Mouse (Mus musculus) layer of hippocampus, postnatal 10 days (tissue): ENCODE measurements around the gene Mib2. TPM values are rescaled to one million over a fixed set of nuclear protein-coding genes. Genes with fewer than 3 reads are reported as not detected.
"Not testable (repeated sequence)": the region's sequence is repeated elsewhere in the genome, so short reads cannot be mapped to it uniquely, and the experiment has no call there.

Source experiments
- DNase-seq, 2 experiments: peaks; one replicate each; pipeline ENCODE4 v3.0.0; 2021; ENCODE audit warnings: low spot score in 2 of 2
- total RNA-seq, 2 experiments: library from RNA; stranded (reverse); gene quantifications; 2 replicates each; pipeline ENCODE4 v1.2.3; 2021

The Mib2 gene
- total RNA-seq, 2 experiments from 2014 or later = 89.1 to 96.6 TPM

DNA sequence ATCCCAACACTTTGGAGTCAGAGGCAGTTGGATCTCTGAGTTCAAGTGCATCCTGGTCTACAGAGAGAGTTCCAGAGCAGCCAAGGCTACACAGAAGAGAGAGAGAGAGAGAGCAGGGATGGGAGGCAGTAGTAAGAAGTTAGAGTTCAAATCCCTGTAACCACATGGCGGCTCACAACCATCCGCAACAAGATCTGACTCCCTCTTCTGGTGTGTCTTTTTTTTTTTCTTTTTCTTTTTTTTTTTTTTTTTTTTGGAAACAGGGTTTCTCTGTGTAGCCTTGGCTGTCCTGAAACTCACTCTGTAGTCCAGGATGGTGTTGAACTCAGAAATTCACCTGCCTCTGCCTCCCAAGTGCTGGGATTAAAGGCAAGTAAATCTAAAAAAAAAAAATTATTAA lies 3.1 kb upstream of the Mib2 start:
- no peak for DNase-seq

DNA sequence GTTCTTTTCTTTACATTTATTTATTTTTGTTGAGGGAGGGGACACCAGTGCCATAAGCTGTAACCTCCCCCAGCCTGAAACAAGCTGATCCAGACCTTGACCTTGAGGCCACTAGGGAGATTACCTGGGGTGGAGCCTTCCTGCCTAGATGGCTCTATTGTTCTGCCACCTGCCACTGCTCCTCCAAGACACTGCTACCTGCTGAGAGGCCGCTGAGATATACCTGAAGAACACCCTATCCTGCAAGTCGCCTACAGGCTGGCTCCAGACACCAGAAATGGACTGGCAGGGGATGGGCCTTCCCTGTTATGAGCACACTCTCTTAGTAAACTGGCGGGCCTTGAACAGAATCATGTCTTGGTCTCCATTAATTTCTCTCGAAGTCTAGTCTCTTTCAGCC lies 1.2 kb upstream of the Mib2 start:
- DNase-seq = not testable (repeated sequence)

DNA sequence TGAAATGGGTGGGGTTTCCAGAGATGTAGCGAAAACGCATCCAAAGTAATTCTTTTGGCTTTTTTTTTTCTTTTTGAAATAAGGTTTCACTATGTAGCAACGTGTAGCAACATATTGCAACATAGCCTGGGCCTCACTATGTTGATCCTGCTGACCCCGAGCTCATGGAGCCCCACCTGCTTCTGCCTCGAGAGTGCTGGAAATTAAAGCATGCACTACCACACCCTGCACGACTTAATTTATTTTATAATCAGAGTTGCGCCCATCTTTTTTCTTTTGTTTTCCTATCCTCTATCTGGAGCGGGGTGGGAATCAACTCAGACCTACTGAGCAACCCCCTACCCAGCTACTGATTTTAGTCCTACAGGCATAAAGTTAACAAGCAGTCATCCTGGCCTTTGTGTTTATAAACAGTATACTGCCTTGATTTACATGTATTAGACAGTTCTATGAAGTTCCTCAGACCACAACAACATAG lies 639 bp upstream of the Mib2 start:
- DNase-seq = no peak

DNA sequence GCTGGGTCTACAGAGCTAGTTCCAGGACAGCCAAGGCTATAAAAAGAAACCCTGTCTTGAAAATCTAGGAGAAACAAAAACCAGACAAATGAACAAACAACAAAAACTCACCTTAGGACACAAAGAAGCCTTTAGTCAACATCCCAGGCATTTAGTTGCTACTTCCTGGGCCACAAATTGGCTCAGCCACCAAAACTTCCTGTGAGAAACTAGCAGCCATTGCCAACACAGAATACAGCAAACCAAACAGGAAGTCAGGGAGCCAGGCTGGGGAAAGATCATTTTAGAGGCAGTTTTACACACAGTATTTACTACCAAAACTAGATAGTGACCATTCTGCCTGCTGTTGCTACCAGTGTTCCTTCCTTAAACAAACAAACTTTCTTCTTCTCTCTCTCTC lies 2.1 kb downstream of the Mib2 start:
- no peak for DNase-seq

DNA sequence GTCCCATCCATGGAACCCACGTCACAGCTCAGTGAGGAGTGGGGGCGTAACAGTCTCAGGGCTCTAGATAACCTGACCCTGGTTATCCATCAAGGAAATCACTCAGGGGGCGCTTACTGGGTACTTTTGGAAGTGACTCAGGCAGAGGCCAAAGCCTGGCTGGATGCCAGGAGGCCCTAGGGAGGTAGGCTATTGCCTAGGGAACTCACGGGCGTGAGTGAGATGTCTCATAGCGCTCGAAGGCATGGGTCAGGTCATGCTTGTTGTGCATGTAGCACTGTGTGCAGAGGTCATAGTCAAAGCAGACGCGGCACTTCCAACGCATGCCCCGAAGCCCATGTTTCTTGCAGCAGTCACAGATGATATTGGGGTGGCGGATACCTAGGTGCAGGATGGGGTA lies 8.4 kb downstream of the Mib2 start:
- DNase-seq = no peak

DNA sequence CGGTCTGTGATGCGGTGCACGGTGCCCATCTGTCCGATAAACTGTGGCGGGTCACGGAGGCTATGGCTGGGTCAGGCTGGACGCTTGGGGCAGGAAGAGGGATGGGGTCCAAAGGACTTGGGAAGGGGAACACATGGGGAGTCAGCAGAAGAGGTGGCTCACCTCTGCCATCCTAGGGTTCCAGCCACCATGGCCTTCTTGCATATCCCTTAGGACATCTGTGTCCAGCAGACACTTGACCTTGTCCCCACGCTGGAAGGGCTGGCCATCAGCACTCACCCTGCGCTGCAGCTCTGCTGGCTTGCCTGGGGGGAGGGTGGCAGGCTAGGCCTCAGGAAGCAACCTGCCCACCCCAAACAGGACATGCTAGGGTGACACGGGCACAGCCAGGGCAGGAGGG lies 10.0 kb downstream of the Mib2 start:
- DNase-seq = no peak

DNA sequence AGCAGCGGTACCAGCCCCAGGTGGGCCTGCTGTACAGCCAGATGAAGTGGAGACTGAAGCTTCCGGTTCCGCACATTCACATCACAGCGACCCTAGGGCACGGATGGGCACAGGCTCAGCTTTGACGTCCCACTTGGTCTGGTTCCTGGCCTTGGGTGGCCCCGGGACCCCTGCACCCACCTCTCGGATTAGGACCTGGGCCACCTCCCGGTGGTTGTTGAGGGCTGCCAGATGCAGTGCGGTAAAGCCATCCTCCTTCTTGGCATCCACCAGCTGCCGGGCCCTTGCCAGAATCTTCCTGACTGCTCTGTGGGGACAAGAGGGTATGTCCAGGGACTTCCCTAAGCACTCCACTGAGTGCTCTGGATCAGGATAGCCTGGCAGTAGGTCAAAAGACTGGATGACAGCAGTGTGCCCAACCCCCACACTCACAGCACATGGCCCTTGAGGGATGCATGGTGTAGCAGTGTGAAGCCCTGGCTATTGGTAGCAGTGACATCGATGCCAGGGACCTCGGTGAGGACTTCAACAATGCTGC lies 12.7 kb downstream of the Mib2 start:
- DNase-seq = no peak

DNA sequence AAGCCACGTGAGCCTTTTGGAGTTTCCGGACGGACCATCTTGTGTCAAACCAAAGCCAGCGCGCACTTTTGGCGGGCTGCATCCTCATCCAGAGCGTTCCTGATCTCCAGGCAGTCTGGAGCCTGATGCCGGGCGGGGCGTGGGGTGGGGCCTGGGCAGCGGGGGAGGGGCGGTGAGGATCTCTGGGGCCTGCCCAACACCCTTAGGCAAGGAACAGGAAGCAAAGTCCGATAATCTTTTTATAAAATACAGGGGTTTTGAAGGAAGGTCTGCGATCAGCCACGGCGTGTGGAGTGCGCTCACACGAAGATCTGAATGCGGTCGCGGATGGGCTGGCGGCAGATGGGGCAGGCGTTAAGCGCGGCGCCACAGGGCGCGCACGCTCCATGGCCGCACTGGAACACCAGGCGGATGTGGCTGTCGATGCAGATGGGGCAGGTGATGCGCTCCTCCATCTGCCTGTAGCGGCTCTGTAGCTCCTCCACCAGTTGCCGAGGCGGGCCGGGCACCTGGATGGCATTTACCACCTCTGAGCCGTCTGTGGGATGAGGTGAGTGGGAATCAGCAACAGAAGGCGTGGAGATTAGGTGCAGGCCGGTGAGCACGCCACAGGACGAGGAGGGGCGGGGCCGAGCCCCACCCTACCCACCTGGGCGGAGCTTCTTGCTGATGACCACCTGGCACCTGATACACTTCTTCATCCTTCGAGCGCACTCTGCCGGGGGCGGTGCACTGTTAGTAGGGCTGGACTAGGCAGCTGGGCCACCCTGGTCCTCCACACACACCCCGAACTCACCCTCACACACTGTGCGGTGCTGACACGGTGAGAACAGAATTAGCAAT lies 14.3 kb downstream of the Mib2 start:
- peak; percentile 20 to 45 for DNase-seq

DNA sequence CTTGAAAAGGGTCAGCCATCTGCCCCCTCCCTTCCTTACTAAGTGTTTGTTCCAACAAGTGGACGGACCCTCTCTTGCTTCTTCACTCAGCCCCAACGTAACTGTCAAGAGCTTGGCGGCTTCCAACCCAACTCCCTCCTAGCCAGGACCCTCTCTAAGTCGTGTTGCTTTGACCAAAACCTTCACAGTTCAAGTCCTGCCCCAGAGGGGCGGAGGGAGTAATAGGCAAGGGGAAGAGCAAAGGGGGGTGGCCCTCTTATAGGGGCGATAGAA lies 14.9 kb downstream of the Mib2 start:
- DNase-seq = peak in 1 of 2 experiments; percentile 22

DNA sequence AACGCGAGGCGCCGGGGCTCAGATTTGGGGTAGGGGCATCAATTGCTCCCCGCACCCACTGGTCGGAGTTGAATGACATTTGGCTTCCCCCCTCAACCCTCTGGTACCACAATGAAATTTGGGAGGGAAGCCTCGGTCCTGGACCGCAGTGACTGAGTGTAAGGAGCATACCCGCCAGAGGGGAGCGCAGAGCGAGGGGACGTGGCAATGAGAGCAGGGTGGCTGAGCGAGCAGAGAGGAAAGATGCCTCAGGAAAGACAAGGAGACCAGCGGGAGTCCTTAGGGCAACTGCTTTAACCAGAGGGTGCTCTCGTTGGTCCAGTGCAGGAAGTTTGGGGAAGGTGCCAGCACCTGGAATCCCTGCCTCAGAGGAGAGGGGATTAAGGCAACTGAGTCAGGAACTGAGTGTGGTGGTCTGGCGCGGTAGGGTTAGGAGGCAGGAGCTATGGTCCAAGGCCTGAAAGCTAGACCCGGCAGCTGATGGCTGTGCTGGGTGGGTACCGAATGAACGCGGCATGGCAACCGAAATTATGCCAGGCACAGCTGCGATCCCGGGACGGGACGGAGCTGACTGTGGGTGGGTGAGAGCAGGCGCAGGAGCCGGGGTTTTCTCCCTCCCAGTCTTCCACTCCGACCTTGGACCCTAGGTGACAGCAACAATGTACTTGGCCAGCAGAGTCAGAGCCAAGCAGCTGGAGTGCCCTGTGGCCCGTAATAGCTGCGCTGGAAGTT lies 15.4 kb downstream of the Mib2 start:
- peak; percentile 46 to 49 for DNase-seq

DNA sequence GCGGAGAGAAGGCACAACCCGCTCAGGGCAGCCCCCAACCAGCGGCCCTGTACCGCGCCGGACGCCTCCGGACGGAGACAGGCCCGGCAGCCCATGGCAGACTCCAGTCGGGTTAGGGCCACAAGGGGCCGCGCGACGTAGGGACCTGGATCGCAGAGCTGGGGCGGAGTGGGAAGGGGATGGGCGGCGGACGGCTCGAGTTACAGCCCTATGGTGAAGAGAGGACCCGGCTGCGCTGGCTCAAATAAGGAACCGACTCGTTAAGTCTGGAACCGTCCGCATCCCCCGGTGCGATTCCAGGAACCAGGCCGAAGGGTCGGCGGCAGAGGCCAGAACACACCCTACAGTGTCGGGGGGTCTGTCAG lies 15.9 kb downstream of the Mib2 start, which contains the start of gene Mmp23:
Gene Mmp23 (minus strand): TSS at position 299 of the 365 bp plus-strand sequence.
- DNase-seq = peak in 1 of 2 experiments; percentile 45

DNA sequence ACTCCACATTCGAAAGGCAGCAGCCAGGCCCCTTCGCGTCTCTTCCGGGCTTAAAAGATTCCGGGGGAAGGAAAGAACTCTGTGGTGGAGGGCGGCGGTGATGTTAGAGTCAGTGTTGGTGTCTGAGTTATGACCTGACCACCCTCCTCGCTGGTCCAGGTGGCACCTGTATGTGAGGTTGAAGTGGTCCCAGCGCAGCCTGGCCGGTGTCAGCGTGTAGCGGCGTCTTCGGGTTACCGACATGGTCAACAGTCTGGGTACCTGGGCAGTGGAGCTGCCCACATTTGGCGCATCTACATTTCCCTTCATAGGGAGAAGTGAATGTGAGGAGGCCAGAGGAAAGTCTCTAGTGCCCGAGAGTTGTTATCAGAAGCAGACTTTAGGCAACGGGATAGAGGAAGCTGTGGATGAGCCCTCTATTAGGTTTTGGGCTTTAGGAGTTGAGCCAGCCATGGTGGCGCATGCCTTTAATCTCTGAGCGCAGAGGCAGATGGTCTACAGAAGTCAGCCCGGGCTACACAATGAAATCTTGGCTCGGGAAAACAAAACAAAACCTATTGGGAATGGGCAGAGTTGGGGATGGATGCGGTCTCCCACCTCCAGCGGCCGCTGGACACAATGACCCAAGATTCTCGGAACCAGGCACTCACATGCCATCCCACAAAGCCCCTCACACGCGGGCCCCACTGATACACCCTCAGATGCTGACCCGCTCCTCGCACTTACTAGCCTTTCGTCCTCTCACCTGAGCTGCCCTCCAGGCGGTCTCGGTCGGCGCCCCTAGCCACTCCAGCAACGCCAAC lies 16.5 kb downstream of the Mib2 start:
- no peak for DNase-seq

DNA sequence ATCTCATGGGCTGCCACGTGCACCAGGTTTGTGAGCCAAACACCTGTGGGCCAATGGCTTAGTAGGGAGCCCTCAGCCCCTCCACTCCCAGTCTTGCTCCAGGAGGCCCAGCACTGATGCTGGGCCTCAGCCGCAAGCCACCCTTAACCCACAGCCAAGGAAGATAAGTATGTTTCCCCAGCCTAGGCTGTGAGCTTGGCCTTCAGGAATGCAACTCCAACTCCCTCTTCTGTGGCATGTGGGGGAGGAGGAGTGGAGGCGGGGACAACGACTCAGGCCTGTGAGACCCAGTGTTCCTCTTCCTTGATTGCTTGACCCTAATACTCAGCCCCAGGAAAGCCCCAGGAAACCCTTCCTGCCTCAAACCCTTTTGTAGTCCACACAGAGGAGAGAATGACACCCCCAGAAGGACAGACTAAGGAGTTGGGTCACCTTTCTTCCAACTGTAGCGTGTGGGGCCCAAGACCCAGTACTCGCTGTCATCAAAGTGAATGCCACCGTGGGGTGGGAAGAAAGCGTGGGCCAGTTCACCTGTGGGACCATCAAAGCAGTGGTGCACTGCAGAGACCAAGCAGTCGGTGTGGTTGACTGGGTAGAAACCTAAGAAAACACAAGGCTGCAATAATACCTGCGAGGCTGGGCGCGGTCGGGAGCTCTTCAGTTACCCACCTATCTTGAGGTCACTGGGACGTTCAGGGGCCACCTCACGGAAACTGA lies 17.3 kb downstream of the Mib2 start:
- no peak for DNase-seq

DNA sequence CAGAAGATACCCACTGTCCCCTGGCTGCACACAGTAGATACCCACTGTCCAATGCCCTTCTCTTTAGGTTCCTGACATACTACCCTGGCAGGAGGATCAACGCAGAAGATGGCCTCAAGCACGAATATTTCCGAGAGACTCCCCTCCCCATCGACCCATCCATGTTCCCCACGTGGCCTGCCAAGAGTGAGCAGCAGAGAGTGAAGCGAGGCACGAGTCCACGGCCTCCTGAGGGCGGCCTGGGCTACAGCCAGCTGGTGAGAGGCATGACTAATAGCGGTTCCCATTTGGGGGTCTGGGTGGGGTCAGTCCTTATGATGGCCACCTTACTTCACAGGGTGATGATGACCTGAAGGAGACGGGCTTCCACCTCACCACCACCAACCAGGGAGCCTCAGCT lies 19.6 kb downstream of the Mib2 start:
- no peak for DNase-seq

DNA sequence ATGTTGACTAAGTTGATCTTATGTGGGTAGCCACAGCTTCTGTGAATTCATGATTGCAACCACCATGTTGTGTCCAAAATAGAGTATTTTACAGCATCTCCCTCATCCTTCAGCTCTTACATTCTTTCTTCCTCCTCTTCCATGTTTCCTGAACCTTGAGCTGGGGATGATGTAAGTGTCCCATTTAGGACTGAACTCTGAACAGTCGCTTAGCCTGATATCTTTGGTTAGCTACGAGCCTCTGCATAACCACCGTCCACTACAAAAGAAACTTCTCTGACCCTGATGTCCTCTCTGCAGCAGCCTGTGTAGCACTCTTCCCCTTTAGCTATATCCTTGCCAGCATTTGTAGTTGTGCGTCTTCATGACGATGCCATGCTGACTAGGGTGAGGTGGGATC lies 23.3 kb downstream of the Mib2 start:
- DNase-seq = no peak

DNA sequence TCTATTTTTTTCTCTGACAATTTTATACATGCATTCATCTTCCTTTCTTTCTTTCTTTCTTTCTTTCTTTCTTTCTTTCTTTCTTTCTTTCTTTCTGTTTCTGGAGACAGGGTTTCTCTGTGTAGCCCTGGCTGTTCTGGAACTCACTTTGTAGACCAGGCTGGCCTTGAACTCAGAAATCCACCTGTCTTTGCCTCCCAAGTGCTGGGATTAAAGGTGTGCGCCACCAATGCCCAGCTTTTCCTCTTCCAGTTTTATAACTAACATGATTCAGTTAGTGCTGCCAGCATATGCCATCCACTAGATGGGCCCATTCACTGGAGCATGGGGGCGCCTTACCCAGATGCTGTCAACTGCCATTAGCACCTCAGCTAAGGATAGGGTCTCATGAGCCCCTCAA lies 23.7 kb downstream of the Mib2 start, which contains the start of gene Gm10563:
Gene Gm10563 (minus strand): TSS at position 101 of the 400 bp plus-strand sequence.
- not testable (repeated sequence) for DNase-seq

DNA sequence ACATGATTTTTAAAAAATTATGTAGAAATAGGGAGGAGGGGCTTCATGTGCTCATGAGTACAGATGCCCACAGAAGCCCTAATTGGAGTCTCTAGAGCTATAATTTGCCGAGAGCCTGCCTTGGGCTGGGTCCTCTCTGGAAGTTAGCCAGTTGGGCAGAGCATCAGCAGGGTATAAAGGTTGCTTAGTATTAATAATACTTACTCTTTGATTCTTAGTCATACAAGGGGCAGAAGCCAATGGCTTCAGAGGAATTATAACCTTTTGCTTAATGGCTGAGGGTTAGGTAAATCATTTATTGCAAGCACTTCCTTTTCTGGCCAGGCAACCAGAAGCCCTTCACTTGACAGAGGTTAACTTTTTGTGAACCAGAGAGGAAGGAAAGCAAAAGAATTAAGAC lies 25.5 kb downstream of the Mib2 start:
- no peak for DNase-seq

DNA sequence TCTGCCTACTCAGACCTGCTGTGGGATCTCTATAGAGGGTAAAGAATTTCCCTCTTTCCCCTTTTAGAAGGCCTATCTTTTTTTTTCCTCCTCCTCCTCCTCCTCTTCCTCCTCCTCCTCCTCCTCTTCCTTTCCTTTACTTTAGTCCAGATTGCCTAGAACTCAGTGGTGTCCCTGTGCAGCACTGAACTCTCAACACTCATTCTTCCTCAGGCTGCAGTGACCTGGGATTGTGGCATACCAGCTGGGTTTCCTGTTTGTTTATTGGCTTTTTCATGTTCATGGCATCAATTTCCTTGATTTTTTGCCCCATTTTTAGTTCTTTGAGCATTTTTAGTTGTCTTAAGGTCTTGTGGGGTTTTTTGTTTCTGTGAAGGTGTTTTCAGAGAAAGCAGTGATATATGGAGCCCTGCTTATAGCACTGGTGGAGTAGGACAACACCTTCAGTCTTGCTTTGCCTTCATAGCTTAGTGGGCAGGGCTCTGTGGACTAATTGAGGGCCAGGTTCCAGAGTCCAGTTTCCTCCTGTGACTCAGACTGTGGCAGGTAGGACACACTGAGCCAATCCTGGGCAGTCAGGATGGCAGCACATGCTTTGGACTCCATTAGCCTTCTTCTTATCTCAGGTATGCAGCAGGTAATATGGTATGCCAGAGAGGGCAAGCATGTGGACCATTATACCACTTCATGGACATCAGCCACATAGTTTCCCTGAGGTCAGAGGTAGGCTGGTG lies 33.1 kb downstream of the Mib2 start:
- DNase-seq = no peak

DNA sequence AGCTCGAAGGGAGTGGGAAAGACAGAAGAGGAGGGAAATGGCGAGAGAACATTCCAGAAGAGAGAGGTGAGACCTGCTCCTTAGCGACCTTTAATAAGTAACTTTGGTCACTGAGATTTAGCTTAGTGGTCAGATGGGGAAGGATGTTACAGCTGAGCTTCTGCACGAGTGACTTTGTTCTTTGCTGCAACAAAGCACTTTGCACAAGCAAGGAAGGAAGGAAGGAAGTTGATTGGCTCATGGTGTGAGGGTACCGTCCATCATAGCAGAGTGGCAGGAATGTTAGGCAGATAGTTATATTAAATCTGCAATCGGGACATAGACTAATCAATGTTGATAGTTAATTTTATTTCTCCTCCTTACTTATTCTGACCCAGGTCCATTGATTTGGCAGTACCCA lies 38.7 kb downstream of the Mib2 start:
- DNase-seq = no peak
